Mouse (Mus musculus) gastrocnemius, adult 18-20 months (tissue): ENCODE results near the gene Usp20. TPM values are rescaled to one million over a fixed set of nuclear protein-coding genes. Genes with fewer than 3 reads are reported as not detected.
A peak's percentile ranks its signal among the peaks of the same experiment; 100 is the strongest.

Source experiments
- DNase-seq: peaks from one replicate; pipeline ENCODE4 v3.0.0; 2021; ENCODE audit warnings: low spot score
- total RNA-seq, 2 experiments: library from RNA; stranded (reverse); gene quantifications; 2 replicates each; pipeline ENCODE4 v1.2.3; 2021

Gene Usp20
- total RNA-seq, 2 experiments from 2014 or later, result 12.0 to 12.1 TPM

DNA sequence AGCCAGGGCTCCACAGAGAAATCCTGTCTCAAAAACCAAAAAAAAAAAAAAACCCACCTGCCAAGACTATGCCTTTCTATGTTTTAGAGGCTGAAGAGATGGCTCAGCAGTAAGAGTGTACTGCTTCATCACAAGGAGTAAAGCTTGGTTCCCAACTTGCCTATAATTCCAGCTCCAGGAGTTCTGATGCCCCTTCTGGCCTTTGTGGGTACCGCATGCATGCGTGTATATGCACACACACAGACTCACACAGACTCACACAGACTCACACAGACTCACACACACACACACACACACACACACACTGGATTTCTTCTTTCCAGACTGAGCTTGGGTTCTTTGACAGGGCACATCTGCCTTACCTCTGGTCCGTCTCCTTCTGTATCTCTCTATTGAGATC is 58.0 kb downstream of the Usp20 start:
- no peak for DNase-seq

DNA sequence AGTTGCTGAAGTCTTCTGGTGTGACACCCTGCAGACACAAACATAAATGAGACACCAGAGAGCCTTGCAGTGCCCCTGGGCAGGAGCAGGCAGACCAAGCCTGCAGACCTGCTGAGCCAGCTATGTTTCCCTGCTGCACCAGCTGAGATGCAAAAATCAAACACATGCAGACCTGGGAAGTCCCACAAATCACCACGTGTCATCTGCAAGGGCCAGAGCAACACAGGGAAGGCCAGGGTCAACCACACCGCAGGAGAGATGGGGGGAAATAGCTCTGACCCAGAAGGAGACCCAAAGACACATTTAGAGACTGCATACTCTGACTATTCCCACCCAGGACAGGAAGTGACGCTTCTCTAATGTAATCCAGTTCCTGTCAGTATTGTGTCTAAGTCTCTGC is 58.4 kb downstream of the Usp20 start:
- DNase-seq, result no peak

DNA sequence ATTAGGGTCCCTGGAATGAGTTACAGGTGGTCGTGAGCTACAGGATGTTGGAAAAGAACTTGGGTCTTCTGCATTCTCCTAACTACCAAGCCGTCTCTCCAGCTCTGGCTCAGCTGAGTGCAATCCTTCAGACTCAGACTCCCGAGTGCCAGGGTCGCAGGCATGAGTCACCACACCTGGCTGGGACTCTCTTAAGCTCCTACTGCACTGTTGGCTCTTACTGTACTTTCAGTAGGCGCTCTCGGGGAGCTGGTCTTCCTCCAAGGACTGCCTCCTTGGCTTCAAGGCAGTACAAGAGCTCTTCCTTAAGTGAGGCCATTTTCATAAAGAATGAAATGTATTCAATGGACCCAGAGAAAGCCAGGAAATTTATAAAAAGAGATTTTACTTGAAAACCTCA is 59.3 kb downstream of the Usp20 start:
- DNase-seq, result no peak

DNA sequence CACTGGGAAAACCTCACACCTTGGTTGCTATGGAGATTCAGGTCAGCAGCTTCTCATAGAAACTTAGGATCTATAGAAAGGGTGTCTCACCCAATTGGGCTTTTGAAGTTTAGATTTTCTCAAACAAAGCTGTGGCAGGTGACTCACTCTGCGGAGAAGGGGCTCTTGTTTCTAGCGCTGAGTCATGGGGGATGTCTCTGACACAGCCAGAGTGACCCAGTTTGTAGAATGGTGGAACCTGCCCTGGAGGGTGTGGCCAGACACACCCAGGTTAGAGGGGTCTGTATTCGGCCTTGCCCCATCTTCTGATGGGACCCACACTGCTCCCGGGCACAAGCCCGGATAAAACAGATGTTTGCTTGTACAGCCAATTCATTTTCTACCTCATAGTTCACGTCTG is 60.8 kb downstream of the Usp20 start:
- DNase-seq, result no peak

DNA sequence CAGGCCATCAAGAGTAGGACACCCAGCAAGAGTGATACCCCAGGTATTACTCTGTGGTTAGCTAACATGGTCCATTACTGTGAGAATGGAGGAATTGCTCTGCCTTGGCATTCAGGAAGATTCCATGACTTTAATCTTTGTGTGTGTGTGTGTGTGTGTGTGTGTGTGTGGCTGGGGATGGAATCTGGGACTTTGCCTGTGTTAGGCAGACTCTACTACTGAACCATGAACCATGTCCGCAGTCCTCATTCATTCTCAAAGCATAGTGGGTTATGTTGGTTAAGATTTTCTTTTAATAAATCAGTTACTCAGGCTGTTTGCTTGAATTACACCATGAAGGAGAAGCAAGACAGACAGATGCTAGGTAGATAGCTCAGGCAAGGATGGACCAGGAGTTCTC is 61.8 kb downstream of the Usp20 start:
- DNase-seq, result no peak

DNA sequence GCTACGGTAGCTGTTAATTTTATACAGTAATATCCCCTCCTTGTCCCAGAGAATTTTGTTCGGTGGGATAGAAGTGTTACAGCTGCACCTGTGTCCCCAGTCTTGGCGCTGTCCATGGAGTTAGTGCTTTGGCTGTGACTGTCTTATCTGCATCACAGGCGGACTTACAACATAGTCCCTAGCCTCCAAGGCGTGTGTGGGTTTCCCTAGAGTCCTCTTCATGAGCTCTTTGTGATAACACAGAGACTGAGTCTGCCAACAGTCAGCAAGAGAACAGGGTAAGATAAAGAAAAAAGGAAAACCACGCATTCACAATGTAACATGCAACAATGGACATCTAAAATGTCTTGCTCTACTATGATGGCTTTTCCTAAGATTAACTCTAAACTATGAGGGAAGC is 66.0 kb downstream of the Usp20 start:
- DNase-seq, result no peak

DNA sequence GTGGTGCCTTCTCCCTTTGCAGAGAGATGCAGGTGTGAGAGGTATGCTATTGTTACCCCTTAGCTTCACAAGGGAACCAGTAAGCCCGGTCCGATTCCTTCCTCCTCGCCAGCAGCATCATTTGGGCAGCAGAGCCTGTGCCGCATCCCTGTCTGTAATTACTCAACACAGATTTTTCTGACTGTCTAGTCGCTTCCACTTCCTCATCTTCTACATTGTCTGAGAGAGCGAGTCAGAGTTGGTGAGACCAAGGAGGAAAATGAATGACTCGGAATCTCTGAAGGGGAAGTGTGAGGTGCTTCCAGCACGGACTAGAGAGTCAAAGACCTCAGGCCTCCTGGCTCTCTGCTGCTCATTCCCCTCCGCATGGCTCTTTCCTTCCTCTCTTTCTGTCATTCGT is 70.4 kb downstream of the Usp20 start:
- no peak for DNase-seq

DNA sequence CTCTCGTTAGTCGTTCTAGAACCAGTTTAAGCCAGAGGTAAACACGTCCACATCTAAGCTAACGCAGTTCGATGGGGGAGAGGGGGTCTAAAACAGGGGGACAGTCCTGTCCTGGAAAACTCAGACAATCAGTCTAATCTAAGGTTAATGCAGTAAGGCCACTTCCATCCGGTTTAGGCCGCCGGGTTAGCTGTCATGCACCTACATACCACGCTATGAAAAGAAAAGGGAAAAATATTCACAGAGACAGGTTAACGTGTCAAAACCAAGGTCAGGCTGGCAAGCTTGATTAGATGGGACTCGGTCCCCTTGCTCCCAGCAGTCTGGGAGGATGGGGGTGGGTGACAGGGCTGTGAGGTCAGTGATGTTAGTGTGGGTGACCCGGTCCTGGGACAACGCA is 71.3 kb downstream of the Usp20 start:
- no peak for DNase-seq

DNA sequence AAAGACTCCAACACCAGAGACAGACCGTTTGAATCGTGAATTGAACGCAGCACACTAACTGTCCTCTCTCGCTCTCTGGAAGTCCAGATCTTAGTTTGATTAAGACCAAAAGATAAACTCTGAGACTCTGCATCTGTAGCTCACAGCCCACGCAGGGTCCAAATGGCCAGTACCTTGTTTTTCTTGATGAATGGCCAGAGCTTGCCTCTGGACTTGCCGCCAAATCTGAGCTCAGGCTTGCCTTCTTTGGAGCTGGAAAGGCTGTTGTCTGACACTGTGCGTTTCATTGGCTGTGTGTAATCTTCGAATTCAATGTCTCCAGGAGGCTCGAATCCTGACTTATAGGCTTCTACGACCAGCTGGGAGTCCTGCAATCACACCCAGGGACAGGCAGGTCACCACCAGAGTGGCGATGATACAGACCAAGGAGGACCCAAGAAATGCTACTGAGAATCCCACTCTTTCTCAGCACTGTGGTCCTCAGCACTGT is 71.8 kb downstream of the Usp20 start:
- no peak for DNase-seq

DNA sequence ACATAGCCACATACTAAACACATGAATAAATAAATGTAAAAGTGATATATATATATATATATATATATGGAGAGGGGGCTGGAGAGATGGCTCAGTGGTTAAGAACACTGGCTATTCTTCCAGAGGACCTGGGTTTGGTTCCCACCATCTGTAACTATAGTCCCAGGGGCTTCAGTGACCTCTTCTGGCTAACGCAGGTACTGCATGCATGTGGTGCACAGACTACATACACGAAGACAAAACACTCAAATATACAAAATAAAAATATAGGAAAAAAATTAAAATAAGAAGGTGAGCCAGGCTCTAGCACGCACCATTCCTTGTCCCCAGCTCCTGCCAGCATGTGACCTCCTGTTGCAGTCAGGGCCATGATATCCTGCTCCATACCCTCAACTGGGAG is 74.0 kb downstream of the Usp20 start:
- DNase-seq, result no peak

DNA sequence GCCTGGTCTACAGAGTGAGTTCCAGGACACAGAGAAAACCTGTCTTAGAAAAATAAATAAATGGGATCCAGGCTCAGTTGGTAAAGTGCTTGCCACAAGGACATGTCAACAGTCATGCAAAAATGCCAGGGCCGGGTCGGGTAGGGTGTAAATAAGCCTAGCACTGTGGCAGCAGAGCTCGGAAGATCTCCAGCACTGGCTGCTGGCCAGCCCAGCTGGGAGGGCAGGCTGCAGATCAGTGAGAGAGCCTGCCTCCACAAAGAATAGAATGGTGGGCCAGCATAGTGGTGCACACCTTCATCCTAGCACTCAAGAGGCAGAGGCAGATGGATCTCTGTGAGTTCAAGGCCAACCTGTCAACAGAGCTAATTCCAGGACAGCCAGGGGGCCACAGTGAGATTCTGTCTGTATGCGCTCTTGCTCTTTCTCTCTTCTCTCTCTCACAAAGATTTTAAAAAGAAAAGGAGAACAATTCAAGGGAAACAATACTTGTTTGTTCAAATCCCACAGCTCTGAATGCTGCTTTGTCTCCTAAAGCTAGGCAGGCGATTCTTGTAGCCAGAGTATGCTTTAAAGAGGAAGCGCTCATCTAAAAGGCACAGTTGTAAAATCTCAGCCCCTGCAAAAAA is 75.6 kb downstream of the Usp20 start:
- DNase-seq, result no peak

DNA sequence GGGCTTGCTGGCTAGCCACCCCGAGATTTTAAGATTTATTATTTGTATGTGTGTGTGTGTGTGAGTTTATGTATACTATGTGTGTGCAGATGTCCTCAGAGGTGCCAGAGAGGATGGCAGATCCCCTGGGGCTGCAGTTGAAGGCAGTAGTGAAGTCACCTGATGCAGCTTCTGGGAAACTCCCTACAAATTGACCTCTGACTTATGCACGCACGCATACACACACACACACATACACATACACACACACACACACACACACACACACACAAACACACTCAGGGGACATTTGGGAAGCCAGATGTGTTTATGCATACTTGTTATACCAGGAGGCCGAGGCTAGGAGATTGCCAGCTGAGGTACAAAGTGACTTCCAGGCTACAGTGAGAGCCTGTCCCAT is 76.4 kb downstream of the Usp20 start:
- DNase-seq, result no peak

DNA sequence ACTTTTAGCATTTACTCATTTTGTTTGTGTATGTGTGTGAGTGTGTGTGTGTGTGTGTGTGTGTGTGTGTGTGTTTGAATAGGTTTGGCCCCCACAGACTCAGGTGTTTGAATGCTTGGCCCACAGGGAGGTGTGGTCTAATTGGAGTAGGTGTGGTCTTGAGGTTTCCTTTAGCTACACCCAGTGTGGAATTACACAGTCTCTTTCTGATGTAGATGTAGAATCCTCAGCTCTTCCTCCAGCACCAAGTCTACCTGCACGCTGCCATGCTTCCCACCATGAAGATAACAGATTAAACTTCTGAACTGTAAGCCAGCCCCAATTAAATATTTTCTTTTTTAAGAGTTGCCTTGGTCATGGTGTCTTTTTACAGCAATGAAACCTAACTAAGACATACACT is 78.2 kb downstream of the Usp20 start:
- no peak for DNase-seq

DNA sequence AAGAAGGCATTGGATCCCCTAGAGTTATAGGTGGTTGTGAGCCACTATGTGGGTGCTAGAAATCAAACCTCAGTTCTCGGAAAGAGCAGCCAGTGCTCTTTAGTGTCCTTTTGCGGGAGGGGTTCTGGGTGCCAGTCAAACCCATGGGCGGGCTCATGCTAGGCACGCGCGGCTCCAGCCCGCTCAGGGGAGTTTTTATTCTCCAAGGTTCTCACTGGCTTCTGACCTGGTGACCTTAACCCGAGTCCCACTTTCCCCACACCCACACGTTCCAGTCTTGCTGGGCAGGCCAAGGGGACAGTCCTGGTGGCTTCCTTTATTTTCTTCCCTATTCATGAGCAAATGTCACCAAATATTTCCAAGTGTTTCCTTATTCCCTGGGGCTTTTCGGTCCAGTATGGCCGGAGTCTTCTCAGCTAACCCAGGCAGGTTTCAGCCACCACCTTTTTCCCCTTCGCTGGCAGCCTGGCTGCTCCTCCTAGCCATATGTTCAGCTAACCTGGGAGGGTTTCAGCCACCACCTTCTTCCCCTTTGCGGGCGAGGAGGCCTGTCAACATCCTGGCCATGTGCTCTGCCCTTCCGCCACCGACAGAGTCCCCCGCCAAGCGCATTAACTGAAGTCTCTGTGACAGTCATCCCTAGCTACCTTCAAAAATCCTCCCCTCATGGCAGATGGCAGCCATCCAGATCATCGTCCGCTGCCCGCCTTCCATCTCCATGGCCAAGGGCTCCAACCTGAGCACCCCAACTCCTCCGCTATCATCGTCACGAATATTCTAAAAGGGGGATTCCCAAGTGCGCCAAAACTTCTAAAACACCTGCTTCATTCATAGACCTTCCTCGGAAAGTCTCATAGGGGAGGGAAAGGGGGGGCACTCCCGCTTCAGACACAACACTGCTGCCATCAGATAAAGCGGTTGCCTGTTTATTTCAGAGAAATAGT is 79.0 kb downstream of the Usp20 start:
- no peak for DNase-seq

DNA sequence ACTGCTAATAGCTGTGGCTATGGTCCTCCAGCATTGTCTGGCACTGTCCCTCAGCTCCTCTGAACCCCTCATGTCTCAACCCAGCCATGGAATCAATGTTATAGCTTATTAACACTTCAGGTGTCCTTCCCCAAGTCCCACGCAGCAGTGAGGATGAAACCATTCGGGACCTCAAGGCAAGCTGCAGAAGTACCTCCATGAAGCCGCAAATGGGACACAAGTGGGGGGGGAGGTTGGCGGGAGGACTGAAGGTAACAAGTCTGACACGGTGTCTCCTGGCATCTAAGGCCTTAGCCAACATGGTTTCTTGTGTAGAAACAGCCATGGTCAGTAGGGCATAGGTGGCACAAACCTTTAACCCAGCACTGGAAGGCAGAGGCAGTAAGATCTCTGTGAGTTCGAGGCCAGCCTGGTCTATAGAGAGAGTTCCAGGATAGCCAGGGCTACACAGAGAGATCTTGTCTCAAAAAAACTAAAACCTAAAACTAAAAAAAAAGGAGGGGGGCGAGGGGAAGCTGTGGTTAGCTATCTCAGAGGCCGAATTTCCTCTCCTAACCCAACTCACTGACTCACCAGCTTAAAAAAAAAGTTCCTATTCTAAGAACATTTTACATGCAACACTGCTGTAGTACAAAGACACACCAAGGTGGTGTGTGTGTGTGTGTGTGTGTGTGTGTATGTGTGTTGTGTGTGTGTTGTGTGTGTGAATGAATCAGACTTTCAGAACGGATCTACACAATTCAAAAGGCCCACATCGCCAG is 80.0 kb downstream of the Usp20 start:
- DNase-seq, result no peak

DNA sequence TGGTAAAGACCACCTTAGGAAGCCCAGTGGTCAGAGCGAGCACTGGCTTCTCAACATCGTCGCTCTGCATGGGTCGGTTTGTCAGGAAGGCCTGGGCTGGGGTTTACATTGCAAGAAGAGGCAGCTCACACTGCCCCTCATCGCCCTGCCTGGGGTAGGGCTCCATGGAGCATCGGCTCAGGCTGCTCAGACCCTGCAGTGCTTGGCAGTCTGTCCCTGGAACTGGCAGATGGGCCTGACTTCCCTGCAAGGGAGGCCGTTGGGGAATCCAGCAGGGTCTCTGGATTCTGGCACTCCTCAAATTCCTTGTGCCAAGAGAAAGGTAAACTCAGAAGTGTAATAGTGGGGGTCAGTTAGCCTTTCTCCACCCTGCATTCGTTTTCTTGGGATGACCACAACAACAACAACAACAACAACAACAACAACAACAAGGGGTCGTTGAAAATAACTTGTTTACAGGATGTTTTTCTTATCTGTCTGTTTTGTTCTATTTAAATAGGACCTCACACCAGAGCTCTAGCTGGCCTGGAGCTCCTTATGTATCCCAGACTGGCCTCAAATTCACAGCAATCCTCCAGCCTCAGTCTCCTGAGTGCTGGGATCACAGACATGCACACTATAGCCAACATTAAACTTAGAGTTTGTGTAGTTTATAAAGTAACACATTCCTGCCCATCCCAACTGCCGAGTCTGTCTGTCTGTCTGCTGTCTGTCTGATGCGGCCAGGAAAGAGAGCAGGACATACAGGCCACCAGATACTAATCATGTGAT is 84.1 kb downstream of the Usp20 start:
- DNase-seq, result no peak

DNA sequence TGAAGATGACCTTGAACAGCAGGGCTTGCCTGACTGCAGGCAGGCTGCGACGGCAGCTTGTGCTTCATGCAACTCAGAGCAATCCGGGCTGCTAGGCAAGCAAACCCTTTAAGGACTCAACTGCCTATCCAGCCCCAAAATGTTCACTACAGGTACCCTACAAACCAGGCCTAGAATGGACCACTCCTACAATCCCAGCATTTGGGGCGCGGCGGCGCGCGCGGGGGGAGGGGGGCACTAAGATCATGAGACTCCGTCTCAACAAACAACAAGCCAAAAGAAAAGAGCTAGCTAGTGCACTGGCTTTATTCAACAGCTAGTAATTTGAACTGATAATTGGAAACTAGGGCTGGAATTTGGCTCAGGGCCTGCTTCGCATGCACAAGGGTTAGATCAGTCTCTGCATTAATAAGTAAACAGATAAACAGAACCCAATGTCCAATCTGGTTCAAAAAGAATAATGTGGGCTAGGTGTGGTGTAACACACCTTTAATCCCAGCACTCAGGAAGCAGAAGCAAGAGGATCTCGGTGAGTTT is 85.0 kb downstream of the Usp20 start:
- no peak for DNase-seq

DNA sequence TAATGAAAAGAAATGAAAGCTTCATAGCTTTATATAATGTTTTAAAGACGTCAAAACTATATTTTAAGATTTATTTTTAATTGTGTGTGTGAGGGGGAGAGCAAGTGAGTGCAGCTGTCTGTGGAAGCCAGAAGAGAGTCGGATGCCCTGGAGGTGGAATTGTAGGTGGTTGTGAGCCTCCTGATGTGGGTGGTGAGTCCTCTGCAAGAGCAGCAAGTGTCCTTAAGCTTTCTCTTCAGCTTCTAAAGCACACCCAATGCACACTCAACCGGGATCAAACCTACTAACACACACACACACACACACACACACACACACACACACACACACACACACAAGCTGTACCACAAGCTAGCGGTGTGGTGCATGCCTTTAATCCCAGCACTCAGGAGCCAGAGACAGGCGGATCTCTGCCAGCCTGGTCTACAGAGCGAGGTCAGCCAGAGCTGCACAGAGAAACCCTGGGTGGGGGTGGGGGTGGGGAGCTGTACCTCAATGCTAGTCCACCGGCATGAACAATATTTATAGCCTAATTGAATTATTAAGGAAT is 85.7 kb downstream of the Usp20 start:
- DNase-seq, result no peak

DNA sequence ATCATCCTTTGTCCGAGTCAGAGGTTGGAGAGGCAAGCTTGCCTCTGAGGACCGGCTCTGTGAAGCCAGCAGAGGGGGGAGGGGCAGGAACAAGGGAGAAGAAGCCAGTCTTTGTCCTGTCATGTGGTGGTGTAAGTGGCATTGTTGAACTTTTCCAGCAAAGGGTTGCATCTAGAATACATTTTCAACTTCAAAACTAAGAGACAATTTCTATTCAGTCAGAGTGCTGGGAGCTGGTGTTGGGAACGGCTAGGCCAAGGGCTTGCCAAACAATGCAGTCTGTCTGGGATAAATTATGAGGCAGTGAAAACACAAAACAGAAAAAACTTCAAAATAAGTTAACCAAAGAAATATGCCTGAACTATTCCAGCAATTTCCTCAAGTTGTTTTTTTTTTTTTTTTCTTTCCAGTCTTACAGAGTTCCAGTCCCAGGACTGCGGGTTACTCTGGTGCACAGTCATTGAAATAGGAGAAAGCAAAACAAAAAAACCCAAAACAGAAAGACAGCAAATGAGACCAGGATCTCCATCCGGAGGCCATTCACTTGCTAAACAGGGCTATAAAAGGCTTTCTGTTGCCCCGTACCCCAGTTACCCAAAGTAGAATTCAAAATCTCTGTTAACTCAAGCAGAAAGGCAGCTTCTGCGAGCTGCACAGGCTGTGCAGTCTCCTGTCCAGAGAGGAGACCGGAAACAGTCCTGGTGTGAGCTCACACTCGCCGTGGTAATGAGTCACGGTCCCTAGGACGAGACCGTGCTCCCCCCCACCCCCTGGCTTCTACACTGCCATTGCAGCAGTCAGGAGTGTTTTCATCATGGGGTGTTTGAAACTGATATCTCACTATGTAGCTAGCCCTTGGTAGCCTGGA is 86.4 kb downstream of the Usp20 start:
- DNase-seq, result peak; percentile 22

DNA sequence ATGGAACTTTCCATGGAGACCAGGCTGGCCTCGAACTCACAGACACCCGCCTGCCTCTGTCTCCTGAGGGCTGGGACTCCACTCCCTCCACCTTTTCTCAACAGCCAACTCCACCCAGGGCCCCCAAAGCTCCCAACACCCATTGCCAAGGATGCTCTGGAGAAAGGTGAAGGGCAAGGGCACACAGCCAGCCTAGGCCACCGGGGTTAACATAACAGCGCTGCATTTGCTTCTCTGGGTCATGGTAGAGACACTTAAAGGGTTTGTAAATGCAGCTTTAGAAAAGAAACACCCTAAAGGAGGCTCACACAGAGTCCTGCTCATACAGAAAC is 87.0 kb downstream of the Usp20 start:
- DNase-seq, result no peak
